In the genomic region with DNA sequence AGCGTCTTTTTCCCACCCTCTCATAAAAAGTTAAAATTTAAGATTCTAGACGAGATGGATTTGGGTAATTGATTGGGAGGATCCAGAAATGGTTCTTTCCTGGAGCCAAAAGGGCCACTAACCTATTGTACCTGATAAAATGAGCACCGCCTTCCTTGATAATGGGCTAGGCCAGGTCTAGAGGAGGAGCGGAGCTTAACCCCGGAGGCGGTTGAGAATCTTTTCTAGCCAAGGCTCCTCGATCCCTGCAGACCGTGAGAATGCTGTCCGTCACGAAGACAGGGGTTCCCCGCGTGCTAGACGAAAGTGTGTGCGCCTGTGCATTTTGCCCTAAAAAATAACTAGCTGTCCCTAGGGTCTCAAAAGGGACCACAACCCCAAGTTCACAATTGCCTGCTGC, we compare ENCODE assay signal across 9 mouse cellular contexts. TPM values are rescaled to one million over a fixed set of nuclear protein-coding genes. Genes with fewer than 3 reads are reported as not detected.
DNase-seq lines count a peak whose midpoint lies in the region; ATAC-seq and TF ChIP-seq lines count a peak whose summit lies in the region.
"Had no signal": no experiment of that assay in that cellular context is flagged by ENCODE, and none has a peak within 500 bp of the region (broad histone marks: within the 10 kb centered on the region; RNA-seq: fewer than 3 reads in every experiment).

No protein-coding gene starts in this region.

- no peak for ATAC-seq in heart, embryonic 14.5 days (ENCODE audit: insufficient number of reproducible peaks, insufficient read depth, low FRiP score, low read depth)
- ATAC-seq in forebrain, embryonic 16.5 days, result no peak
- peak; percentile 13; the same call in 1 of the 2 replicates for ATAC-seq in megakaryocyte-erythroid progenitor cell, adult 5-6 weeks (replicated peaks; ENCODE audit: low FRiP score, low TSS enrichment, poor library complexity, severe bottlenecking)

- no peak for DNase-seq in heart, adult 11 months
- no peak for DNase-seq in ES-E14 (ENCODE audit: low read depth, low spot score)
- DNase-seq in natural killer cell, adult 2 months (ENCODE audit: low spot score in 2 of 2), result no peak
- no peak for DNase-seq in right cerebral cortex, postnatal 25 days
- no peak for DNase-seq in cerebellum, postnatal 10 days

- peak overlapping the region; percentile 58 to 94 for H3K27ac ChIP-seq in heart, embryonic 14.5 days (replicated peaks in 1 of 2; ENCODE audit: control insufficient read depth in 1 of 2, insufficient read depth in 1 of 2, low read depth in 2 of 2, low read length in 2 of 2)
- no peak overlapping the region for H3K27ac ChIP-seq in ES-E14 (ENCODE audit: insufficient read depth, low read depth, low read length, poor library complexity, severe bottlenecking)
- no peak overlapping the region for H3K27ac ChIP-seq in forebrain, embryonic 16.5 days (ENCODE audit: low read length)

- H3K36me3 ChIP-seq in heart, embryonic 14.5 days (ENCODE audit: control insufficient read depth, insufficient read depth, low read length), result peaks cover 3% of the 10 kb centered on the region
- H3K36me3 ChIP-seq in ES-E14 (ENCODE audit: control insufficient read depth, insufficient read depth, low read length, poor library complexity, severe bottlenecking), result no peaks in the 10 kb centered on the region
- no peaks in the 10 kb centered on the region for H3K36me3 ChIP-seq in forebrain, embryonic 16.5 days (ENCODE audit: control insufficient read depth, insufficient read depth)

- in situ Hi-C loops in ES-E14 (cut with MboI; ENCODE audit: low sequenced_read_pairs in 2 of 2, unreplicated experiment in 2 of 2), result no loop called here

- peak overlapping the region; percentile 96 for H3K4me2 ChIP-seq in heart, embryonic 14.5 days (ENCODE audit: low read length)
- peak overlapping the region; percentile 100 for H3K4me2 ChIP-seq in forebrain, embryonic 16.5 days (ENCODE audit: low read length)

- peak overlapping the region; percentile 96 for H3K9ac ChIP-seq in heart, embryonic 14.5 days (ENCODE audit: low read length)
- H3K9ac ChIP-seq in ES-E14 (ENCODE audit: insufficient read depth, low read depth, low read length, poor library complexity, severe bottlenecking), result peak overlapping the region; percentile 21
- peak overlapping the region; percentile 66 for H3K9ac ChIP-seq in forebrain, embryonic 16.5 days (replicated peaks; ENCODE audit: low read depth, low read length)

- H3K4me3 ChIP-seq in heart, embryonic 14.5 days (ENCODE audit: control insufficient read depth in 1 of 2, insufficient read depth in 1 of 2, low read depth in 1 of 2, low read length in 2 of 2), result peak overlapping the region; percentile 72 to 75
- H3K4me3 ChIP-seq in ES-E14 (ENCODE audit: insufficient read depth in 1 of 2, low read depth in 1 of 2, low read length in 2 of 2, poor library complexity in 1 of 2, severe bottlenecking in 1 of 2), result peak overlapping the region; percentile 80 to 87
- peak overlapping the region; percentile 64 for H3K4me3 ChIP-seq in forebrain, embryonic 16.5 days (replicated peaks; ENCODE audit: low read length)

- H3K27me3 ChIP-seq in heart, embryonic 14.5 days (ENCODE audit: control insufficient read depth, insufficient read depth, low read length), result no peaks in the 10 kb centered on the region; the same call in 1 of the 2 replicates
- H3K27me3 ChIP-seq in forebrain, embryonic 16.5 days (replicated peaks; ENCODE audit: control insufficient read depth, insufficient read depth, low read length), result 0 out of 2 replicates have a peak, but pooled peaks cover 8% of the 10 kb centered on the region

- H3K9me3 ChIP-seq in heart, embryonic 14.5 days (ENCODE audit: control insufficient read depth, low read length), result no peaks in the 10 kb centered on the region
- no peaks in the 10 kb centered on the region for H3K9me3 ChIP-seq in ES-E14 (ENCODE audit: control insufficient read depth, insufficient read depth, low read depth, low read length)
- no peaks in the 10 kb centered on the region for H3K9me3 ChIP-seq in forebrain, embryonic 16.5 days (ENCODE audit: control insufficient read depth, low read length)

- 2% methylated on average over 14 of the region's 14 CpGs for WGBS in heart, embryonic 14.5 days
- 3% methylated on average over 14 of the region's 14 CpGs for WGBS in forebrain, embryonic 16.5 days

- peaks cover 47 to 75% of the 10 kb centered on the region in 2 experiments for H3K4me1 ChIP-seq in heart, embryonic 14.5 days (ENCODE audit: control insufficient read depth in 2 of 2, insufficient read depth in 2 of 2, low read length in 2 of 2)
- H3K4me1 ChIP-seq in ES-E14 (ENCODE audit: control insufficient read depth in 2 of 2, insufficient read depth in 2 of 2, low read length in 2 of 2, poor library complexity in 1 of 2), result peaks cover 4 to 17% of the 10 kb centered on the region in 2 experiments
- H3K4me1 ChIP-seq in forebrain, embryonic 16.5 days (replicated peaks; ENCODE audit: control insufficient read depth, insufficient read depth, low read length), result peaks cover 40% of the 10 kb centered on the region

TF ChIP-seq in ES-E14, 5 proteins besides CTCF, POLR2A, EP300 and RAD21:
- no peak for TF ChIP-seq HCFC1 (IDR thresholded peaks at IDR 0.05; ENCODE audit: borderline replicate concordance, insufficient read depth, low read length)
- TF ChIP-seq ZNF384 (IDR thresholded peaks at IDR 0.05; ENCODE audit: low read depth, low read length), result no peak
- TF ChIP-seq CHD2 (IDR thresholded peaks at IDR 0.05; ENCODE audit: low read depth, low read length), result no peak
- no peak for TF ChIP-seq ZC3H11A (IDR thresholded peaks at IDR 0.05; ENCODE audit: borderline replicate concordance, low read depth, low read length)
- TF ChIP-seq MAFK (IDR thresholded peaks at IDR 0.05; ENCODE audit: insufficient read depth, low read depth, low read length), result no peak

RNA-seq across cellular contexts. Expression of a gene that starts 17.3 kb away (rescaled TPM):
- polyA plus RNA-seq in heart, embryonic 14.5 days (2014; fragmentation: Nextera tagmentation; extraction: Ambion mirVana), result not detected in 2 replicates
- 0.09 and 0.11 TPM in 2 replicates for total RNA-seq in ES-E14 (2012; rRNA removed)
- polyA plus RNA-seq in forebrain, embryonic 16.5 days (2015; fragmentation: Nextera tagmentation; extraction: Ambion mirVana), result 0.12 TPM in 1 of 2 replicates, not detected in the other
- 0.30 TPM in 1 of 2 replicates, not detected in the other for total RNA-seq in megakaryocyte-erythroid progenitor cell, adult 5-6 weeks (2014; fragmentation: Nextera tagmentation)
- total RNA-seq in megakaryocyte-erythroid progenitor cell, adult 5-6 weeks (2017), result not detected in 2 replicates

RNA-seq across cellular contexts. Expression of a gene that starts 17.4 kb away (rescaled TPM):
- 73.5 and 80.7 TPM in 2 replicates for polyA plus RNA-seq in heart, embryonic 14.5 days (2014; fragmentation: Nextera tagmentation; extraction: Ambion mirVana)
- 3.9 and 4.0 TPM in 2 replicates for total RNA-seq in ES-E14 (2012; rRNA removed)
- 13.6 and 13.7 TPM in 2 replicates for polyA plus RNA-seq in forebrain, embryonic 16.5 days (2015; fragmentation: Nextera tagmentation; extraction: Ambion mirVana)
- total RNA-seq in megakaryocyte-erythroid progenitor cell, adult 5-6 weeks (2014; fragmentation: Nextera tagmentation), result 0.35 and 2.1 TPM in 2 replicates
- 0.15 and 1.8 TPM in 2 replicates for total RNA-seq in megakaryocyte-erythroid progenitor cell, adult 5-6 weeks (2017)

RNA-seq across cellular contexts. Expression of a gene that starts 22.8 kb away (rescaled TPM):
- 2.3 and 2.7 TPM in 2 replicates for polyA plus RNA-seq in heart, embryonic 14.5 days (2014; fragmentation: Nextera tagmentation; extraction: Ambion mirVana)
- 0.79 and 1.6 TPM in 2 replicates for total RNA-seq in ES-E14 (2012; rRNA removed)
- 2.3 and 2.7 TPM in 2 replicates for polyA plus RNA-seq in forebrain, embryonic 16.5 days (2015; fragmentation: Nextera tagmentation; extraction: Ambion mirVana)
- total RNA-seq in megakaryocyte-erythroid progenitor cell, adult 5-6 weeks (2014; fragmentation: Nextera tagmentation), result not detected in 2 replicates
- not detected in 2 replicates for total RNA-seq in megakaryocyte-erythroid progenitor cell, adult 5-6 weeks (2017)
- total RNA-seq: megakaryocyte progenitor cell, adult 5-6 weeks had no signal

RNA-seq across cellular contexts. Expression of a gene that starts 29.1 kb away (rescaled TPM):
- 0.07 and 0.08 TPM in 2 replicates for polyA plus RNA-seq in heart, embryonic 14.5 days (2014; fragmentation: Nextera tagmentation; extraction: Ambion mirVana)
- total RNA-seq in ES-E14 (2012; rRNA removed), result 0.18 and 0.26 TPM in 2 replicates
- 0.15 and 0.16 TPM in 2 replicates for polyA plus RNA-seq in forebrain, embryonic 16.5 days (2015; fragmentation: Nextera tagmentation; extraction: Ambion mirVana)
- total RNA-seq in megakaryocyte-erythroid progenitor cell, adult 5-6 weeks (2014; fragmentation: Nextera tagmentation), result not detected in 2 replicates
- not detected in 2 replicates for total RNA-seq in megakaryocyte-erythroid progenitor cell, adult 5-6 weeks (2017)
- total RNA-seq: megakaryocyte progenitor cell, adult 5-6 weeks had no signal

RNA-seq across cellular contexts. Expression of a gene that starts 29.1 kb away (rescaled TPM):
- 30.4 and 32.9 TPM in 2 replicates for polyA plus RNA-seq in heart, embryonic 14.5 days (2014; fragmentation: Nextera tagmentation; extraction: Ambion mirVana)
- 19.9 and 23.1 TPM in 2 replicates for total RNA-seq in ES-E14 (2012; rRNA removed)
- 33.4 and 43.2 TPM in 2 replicates for polyA plus RNA-seq in forebrain, embryonic 16.5 days (2015; fragmentation: Nextera tagmentation; extraction: Ambion mirVana)
- 46.0 and 52.5 TPM in 2 replicates for total RNA-seq in megakaryocyte-erythroid progenitor cell, adult 5-6 weeks (2014; fragmentation: Nextera tagmentation)
- total RNA-seq in megakaryocyte-erythroid progenitor cell, adult 5-6 weeks (2017), result 13.5 and 20.9 TPM in 2 replicates

Comparison
In these comparisons a context has a peak if more than half of its experiments do, and no peak if none do; other contexts are left out.
1. H3K27ac ChIP-seq: peak in heart, embryonic 14.5 days (2 of 2); none in ES-E14 (single experiment) and forebrain, embryonic 16.5 days (single experiment).
2. H3K9ac ChIP-seq: peak in every context shown above with its lines; median percentile 96 in heart, embryonic 14.5 days; 66 in forebrain, embryonic 16.5 days; 21 in ES-E14.
3. Peak in every context shown above with its lines, with median percentiles within 50 percentile points of each other: H3K4me3 ChIP-seq.